Mouse (Mus musculus) WW6 (cell line): ENCODE measurements around the gene Prdm2.
A peak's percentile ranks its signal among the peaks of the same experiment; 100 is the strongest.

Experiments used
- DNase-seq: peaks from one replicate; pipeline ENCODE4 v3.0.0-alpha.2; 2013; ENCODE audit warnings: low read depth, low spot score

The Prdm2 gene

DNA sequence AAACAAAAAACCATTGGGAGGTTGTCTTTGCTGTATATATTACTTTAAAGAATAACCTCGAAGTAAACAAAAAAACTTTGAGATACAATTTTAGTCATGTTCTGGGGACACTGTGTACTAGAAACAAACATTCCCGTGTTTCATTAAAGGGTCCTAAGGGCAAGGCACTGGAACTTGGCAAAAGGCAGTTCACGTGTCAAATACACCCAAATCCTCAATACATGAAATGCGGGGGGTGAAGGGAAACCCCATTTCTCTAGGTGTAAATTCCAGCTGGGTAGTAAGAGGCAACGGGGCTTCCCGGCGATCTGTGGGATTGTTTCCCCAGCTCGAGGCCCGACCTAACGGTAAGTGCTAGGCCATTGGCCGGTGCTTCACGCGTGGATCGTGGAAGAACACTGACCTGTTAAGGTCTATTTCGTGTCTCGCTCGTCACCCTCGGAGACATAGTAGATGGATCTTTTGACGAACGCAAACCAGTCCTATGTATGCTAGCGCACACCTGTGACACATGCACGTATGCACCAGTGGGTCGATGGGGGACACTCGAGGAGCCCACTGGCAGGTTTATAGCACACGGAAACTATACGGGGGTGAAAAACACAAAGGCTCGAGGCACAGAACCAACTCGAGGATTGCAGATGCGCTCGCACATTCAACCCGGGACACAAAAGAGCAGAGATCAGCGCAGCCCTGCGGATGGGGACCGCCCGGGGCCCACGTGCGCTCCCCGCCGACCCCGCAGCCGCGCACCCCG lies 1.0 kb downstream of the Prdm2 start:
- DNase-seq: no peak

DNA sequence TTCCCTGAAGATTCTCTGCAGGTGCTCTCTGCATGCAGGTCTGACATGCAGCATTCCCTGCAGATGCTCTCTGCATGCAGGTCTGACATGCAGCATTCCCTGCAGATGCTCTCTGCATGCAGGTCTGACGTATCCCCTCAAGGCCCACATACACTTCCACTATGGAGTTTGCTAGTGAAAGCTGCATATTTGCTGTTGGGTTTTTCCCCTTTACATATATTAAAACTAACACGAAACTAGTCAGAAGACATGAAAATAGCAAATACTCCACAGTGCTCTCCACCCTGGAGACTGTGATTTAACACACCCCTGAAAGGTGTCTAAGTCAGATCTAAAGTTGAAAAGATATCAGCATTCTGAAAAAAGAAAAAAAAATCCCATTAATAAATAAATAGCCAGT lies 2.8 kb downstream of the Prdm2 start:
- DNase-seq: no peak

DNA sequence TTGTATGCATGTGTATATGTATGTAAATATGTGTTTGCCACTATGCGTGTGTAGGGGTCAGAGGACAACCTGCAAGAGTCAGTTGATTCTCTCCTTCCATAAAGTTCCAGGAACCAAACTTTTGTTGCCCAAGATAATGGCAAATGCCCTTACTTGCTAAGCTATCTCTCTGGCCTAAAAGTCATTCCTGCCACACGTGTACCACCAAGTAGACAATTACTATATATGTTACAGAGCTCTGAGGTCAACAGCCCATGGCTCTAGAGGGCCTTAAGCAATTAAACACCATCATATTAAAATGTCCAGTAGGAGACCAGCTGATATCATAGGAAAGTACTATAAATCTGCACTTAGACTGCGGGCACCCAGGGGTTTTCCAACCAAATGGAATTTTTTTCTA lies 10.1 kb downstream of the Prdm2 start:
- DNase-seq: no peak

DNA sequence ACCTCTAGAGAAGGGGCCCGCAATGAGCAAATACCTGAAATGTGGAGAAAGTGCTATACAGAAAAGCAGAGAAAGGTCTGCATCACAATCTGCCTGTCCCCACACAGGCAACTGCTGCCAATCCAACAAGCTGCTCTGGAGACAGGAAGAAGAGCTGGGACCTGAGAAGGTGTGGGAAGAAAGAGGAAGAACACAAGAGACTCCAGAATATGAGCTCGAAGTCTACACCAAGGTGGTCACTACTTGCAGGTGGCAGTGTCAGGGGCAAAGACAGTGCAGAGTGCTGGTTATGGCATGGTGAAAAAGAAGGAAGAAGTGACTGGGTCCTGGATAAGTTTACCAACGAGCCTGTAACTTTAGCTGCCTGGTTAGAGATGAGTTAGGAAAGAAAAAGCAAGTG lies 14.4 kb downstream of the Prdm2 start:
- DNase-seq: no peak

DNA sequence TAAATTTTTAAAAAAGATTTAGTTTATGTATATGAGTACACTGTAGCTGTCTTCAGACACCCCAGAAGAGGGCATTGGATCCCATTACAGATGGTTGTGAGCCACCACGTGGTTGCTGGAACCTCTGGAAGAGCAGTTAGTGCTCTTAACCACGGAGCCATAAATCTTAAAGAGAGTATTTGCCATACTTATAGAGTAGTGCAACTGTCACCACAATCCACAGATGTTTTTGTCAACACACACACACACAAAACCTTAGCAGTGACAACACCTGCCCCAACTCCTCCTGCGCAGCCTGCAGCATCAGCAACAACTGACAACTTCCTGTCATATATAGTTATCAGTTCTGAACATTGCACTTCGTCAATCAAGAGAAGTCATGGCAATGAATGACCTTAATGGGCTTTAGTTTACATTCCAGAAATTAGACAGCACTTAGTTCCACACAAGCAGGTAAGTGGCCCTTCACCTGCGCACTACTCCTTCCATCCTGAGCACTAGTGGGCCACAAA lies 14.9 kb downstream of the Prdm2 start:
- DNase-seq: no peak

DNA sequence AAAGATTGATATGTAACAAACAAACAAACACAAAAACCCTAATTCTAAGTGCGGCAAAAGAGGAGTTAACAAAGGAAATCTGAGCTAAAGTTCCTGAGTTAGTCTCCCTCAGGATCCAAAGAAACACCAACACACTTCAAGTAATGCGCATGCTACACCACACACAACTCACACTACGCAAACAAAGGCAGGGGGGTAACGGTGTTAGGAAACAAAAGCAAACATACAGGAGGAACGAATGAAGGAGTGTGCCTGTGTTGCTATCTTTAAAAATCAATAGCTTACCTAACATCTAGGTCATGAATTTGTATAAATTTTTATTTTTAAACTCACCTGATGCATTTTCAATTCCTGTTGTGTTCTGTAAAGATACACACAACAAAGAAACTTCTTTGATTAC lies 18.5 kb downstream of the Prdm2 start:
- DNase-seq: no peak

DNA sequence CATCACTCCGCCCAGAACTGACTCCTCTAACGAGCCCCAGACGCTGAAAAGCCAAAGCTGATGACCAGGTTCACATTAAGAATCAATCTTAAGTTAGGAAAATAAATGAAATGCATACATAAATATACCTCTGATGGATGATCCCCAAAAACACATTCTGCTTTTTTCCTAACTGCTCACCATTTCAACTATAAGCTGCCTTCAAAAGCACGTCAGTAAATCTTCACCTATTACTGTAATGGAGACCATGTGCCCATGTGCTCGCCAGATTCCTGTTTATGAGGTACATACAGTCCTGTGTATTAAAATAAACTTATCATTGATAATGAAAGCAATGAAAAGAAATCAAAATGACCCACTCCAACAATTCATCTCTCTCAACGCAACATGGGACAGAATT lies 19.6 kb downstream of the Prdm2 start:
- DNase-seq: no peak

DNA sequence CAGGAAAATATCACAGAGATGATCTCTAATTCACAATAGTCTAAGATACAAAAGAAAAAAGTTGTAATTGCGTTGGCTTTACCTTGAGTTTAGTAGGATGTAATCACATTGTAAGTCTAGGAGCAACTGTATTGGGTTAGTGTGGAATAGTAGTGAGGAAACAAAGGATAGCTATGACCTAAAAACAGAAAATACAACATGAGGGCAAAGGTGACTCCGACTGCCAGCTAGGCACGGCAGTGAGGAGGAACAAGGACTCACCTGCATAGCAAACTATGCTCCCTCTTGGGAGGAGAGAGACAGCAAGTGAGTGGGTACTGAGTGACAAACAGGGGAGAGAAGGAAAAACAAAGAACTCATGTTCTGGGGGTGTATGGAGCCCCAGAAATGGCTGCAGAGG lies 21.0 kb downstream of the Prdm2 start:
- no peak for DNase-seq

DNA sequence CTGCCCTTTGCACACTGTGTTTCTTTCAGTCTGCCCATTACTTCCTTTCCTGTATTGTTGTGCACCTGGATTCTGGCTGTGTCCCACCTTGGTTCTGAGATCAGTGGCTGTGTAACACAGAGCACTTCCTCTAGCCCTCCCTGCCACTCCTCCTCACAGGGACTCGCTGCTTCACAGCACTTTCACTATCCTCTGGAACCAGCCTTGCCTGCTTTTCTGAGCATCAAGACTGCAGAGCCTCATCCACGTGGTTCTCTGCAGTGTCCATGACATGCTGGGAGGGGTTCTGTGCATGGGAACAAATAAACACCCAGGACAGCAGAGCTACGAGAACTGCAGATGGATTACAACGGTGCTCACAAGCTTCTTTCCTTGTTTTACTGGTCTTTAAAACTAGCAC lies 22.1 kb downstream of the Prdm2 start:
- no peak for DNase-seq

DNA sequence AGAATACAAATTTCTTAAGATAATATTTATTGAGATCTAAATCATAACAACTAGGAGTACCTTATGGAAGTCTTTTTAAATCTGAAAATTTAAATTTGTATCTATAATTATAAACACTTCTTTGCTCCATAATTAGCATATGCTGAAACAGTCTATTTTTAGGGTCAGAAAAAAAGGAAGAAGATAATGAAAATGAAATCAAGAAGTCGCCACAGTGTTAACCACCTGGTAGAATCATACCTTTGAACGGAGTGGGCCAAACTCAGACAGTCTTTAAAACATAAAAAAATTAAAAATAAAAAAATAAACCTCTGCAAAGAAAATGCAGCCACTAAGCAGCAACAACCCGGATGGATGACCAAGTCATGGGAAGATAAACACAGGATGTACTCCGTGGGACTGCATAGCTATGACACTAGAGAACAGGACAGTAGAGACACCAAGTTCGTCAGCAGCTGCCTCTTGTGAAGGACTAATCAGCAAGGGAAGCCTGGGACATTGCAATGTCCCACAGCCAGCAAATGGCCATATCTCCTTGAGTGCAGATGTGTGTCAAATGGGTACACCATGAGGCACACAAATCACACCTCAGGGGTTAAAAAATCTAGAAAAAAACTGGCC lies 24.1 kb downstream of the Prdm2 start:
- no peak for DNase-seq

DNA sequence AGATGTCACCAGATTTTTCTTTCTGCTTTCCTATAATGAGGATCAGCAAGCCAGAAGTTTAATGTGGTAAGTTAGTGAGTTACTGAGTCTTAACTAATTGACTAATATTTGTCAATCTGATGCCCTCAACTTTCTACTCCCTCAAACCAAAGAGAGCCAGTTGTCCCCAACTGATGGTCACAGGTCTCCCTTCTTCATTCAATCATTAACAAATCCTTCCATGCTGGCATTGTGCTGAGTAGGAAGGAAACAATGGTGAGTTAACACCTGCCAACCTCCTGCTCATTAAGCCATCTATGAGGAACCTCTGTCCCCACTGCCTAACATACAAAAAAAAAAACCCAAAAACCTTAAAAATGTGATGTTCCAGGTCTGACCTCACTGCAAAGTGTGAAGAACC lies 26.7 kb downstream of the Prdm2 start:
- no peak for DNase-seq

DNA sequence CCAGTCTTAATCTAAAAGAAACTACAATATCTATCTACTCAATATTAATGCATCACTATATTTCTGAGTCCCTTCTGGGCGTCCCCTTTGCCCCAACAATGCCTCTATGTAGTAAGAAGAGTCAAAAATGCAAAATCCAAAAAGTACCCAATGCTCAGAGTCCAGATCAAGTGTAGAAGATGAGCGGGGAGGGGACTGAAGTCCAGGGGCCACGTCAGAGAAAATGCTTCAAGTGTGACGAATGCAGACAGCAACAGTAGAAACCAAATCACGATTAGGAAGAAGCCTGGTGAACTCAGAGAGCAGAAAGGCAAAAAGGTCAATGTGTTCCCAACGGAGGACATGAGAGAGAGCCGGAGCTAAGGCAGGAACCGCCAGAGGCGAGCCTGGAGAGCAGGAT lies 27.3 kb downstream of the Prdm2 start:
- no peak for DNase-seq

DNA sequence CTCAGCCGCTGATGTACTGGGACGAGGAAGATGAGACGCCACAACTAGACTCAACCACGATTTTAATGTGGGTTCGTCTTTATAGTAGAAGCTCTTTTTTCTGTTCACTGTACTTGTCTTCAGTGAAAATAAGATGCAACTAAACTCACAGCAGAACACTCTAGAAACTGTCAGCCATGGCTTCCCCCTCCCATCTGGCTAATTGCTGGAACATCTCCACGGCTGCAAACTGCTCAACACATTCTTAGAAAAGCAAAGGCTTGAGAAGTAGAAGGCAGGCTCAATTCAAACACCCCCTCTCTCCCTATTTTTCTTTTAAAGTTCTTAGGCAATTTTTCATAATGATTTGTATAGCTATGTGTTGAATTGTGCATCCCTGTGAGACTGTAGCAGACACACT lies 29.7 kb downstream of the Prdm2 start:
- no peak for DNase-seq

DNA sequence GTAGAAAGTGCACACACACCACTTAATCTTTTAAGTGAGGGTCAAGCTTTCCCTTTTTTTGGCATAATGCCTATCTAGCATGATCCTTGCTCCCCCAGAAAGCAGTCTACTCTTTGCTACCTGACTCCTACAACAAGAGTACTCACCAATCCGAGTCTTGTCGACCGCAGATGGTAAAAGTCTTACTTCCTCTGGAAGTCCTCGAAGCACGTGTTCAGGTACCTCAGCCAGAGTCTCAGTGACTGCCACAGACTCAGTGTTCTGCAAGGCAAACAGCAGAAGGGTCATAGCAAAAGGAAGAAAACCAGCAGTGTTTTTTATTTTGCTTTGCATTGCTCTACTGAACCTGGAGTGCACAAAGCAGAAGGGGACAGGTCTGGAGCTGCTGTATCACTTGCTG lies 32.1 kb downstream of the Prdm2 start:
- DNase-seq: no peak

DNA sequence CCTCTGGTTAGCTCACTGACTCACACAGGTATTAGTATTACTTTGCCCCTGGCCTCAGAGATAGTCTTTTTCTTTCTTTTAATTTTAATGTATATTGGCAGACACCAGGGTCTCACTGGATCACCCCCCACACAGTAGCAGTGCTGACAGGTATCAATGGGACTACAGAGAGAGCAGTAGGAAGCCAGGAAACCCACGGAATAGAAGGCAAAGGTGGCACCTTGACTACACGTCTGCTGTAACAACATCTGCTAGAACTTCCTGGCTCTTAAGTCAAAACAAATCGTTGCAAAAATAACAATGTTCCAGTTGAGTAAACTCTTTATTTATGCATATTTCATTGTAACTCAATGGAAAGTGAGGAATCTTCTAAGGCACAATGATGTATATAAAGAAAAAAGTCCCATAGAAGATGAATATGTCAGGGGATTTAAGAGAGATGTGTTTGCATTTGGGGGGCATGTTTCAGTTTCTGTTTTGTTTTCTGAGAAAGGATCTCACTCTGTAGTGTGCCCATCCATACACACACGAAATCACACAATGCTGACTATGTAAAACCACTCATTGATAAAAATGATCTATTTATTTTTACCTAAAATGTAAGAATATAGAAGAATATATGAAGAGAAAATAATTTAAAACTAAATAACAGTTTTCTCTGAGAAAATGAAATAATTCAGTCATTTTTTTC lies 41.0 kb downstream of the Prdm2 start:
- no peak for DNase-seq

DNA sequence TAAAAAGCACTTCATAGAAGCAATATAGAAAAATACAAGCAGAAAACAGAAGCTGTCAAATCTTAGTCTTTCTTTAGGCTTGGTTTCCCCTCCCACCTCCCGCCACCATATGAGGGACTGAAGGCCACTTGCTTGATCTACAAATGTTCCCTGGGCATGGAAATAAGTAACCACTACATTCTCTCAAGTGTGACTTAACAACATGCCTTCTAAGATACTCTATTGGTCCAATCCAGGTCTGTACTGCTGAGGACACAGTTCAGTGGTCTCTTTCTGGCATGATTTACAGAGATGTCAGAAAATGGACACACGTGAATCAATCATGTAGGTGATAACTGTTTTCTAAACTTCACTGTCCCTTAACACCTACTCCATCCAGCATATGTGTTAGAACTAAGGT lies 42.5 kb downstream of the Prdm2 start:
- DNase-seq: no peak

DNA sequence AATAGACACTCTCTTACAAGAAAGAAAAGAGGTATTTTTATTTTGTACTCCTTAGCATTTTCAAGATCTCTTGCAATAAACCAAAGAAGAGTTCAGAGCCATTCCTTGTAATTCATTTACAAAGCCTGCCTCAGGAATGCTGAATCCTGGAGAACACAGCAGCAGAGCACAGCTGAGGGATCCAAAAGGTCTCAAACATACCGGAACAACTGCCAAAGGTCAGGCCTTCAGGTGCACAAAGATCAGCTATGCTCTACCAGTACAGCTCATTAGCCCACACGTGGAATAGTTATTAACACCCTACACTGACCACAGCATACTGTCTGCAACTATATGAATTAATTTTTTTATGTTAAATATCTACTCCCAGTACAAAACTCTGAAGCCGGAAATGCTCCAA lies 44.7 kb downstream of the Prdm2 start:
- DNase-seq: no peak

DNA sequence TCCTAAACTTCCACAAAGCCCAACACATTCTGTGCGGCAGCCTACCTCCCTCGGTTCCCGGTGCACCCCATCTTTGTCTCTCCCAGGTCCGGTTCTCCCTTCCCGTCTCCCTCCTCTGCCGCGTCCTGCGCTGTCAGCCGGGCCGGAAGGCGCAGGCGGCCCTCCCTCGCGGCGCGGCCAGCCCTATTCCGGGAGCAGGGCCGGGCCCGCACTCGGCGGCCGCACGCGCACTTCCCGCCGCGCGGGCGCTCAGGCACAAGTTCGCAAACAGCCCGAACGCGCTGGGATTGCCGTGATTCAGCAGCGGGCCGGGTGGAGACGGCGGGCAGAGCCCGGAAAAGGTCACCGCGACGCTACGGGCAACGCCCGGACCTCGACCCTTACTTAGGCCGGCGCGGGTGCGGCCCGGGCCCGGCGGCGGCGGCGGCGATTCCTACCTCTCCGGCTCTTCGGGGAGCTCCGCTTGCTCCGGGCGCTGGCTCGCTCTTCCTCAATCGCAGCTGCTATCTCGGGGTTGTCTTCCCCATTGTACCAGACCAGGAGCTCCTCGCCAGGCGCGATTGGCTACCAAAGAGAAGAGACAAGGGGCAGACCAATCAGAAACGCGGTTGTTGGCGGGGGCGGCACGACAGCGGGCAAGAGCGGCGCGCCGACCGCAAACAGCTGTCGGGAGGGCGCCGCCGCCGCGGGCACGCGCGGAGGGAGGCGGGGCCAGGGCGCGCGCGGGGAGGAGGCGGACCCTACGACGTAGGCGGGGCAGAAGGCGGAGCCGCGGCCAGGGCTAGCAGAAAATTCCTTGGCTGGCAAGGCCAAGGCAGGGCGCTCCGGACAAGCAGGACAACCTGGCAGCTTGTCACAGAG lies 50.9 kb downstream of the Prdm2 start:
- DNase-seq: peak; percentile 92

DNA sequence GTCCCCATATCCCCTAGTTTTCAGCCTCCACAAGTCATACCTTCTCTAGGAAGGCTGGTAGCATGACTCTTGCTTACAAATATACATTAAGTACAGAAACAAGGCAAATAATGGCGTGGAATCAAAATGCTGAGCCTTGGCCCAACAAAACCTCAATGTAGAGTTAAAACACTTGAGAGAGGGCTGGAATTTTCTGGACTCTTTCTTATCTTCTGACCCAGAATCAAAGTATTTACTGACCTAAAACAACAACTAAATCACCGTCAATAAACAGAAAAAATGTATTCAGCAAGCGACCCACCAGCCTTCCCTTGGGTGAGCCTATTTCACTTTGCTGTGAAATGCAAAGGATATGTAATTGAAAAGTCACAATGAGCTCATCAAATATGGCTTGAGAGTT lies 52.0 kb downstream of the Prdm2 start:
- no peak for DNase-seq

DNA sequence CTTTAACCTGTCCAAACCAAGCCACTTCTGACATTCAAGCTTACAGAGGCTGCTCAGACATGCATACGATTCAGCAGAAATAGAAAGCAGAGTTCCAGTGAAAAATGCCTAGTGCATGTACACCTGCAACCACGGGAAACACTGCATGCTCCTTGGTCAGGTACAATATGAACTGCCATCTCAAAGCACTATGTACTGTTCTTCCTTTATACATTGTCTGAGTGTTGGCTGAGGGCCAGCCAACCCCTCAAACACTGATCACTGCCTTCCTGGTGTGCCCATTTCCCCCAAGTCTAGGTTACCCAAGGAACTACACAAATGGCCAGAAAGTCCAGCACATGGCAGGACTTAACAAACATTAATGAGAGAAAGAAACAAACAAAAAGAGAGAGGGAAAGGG lies 53.5 kb downstream of the Prdm2 start:
- no peak for DNase-seq

DNA sequence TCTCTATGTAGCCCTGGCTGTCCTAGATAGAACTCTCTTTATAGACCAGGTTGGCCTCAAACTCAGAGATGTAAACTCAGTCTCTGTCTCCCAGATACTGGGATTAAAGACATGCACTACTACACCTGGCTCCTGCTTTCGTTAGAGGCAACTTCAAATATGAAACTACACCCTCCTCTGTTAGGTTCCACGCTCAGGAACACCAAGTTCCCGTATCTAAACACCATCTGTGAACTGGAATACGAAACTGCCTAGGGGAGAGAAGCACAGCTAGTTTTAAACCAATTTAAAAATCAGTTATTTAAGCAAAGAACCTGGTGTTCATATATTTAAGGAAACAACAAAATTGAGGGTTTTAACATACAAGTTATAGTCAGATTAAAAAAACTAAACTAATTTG lies 56.9 kb downstream of the Prdm2 start:
- DNase-seq: no peak

DNA sequence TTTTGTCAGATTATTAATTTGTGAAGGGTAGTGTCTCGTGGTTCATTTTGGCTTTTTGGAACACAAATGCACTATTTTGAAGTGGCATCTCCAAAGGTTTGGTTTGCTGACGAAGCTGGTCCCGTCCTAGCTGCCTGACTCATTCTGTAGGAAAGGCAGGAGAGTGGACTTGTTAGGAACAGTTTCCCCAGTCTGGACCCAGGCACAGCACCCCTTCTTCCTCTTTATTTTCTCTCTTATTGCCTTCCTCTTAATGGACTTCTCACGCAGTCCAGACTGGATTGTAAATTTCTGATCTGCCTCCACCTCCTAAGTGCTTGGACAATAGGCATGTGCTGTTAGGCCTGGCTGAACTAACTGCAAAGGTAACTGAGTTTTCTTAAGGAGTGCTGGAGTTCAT lies 57.8 kb downstream of the Prdm2 start:
- DNase-seq: no peak
